Mouse (Mus musculus) C2C12 (cell line): ENCODE data around the gene Olfr668.
"Not testable (repeated sequence)": the region's sequence is repeated elsewhere in the genome, so short reads cannot be mapped to it uniquely, and the experiment has no call there.

ENCODE experiments used
- CTCF ChIP-seq: IDR thresholded peaks from one replicate; pipeline ENCODE4 v1.5.1; 2011; ENCODE audit not compliant: control insufficient read depth, insufficient read depth, insufficient read length
- MYOD1 ChIP-seq: IDR thresholded peaks from one replicate; pipeline ENCODE4 v1.6.1; 2011; ENCODE audit warnings: low read depth; ENCODE audit not compliant: control insufficient read depth, insufficient read length

- TF ChIP-seq CTCF, MYOD1: not testable (repeated sequence)
Measured at GRCm38 (mm10) chr7:104950234-104950633, 22.4 kb upstream of the Olfr668 start.
